Mouse (Mus musculus) thymus, adult 2 months (tissue): ENCODE results near the gene Prdm16.

Source experiments
- CTCF ChIP-seq: fragments of 200-500 bp; IDR thresholded peaks from 2 replicates; pipeline ENCODE4 v1.5.1; 2012; ENCODE audit warnings: mild to moderate bottlenecking, control low read depth, low read length, moderate library complexity, borderline replicate concordance; ENCODE audit not compliant: control insufficient read depth, poor library complexity, insufficient read depth; ENCODE audit errors: extremely low read depth
- POLR2A ChIP-seq: fragments of 200-500 bp; IDR thresholded peaks from 2 replicates; pipeline ENCODE4 v1.6.1; 2012; ENCODE audit warnings: mild to moderate bottlenecking, low read length, control low read depth, moderate library complexity; ENCODE audit not compliant: control insufficient read depth, poor library complexity, insufficient read depth; ENCODE audit errors: extremely low read depth

- TF ChIP-seq CTCF (no peak), POLR2A (no peak)
Observed at GRCm38 (mm10) chr4:154549961-154550393, 86.7 kb downstream of the Prdm16 start.
